Mouse (Mus musculus) olfactory bulb, adult 2 months (tissue): Measurements from ENCODE around the gene Tmem63b.

ENCODE experiments used
- CTCF ChIP-seq: fragments of 200-500 bp; IDR thresholded peaks from 2 replicates; pipeline ENCODE4 v1.5.1; 2012; ENCODE audit warnings: low read depth, mild to moderate bottlenecking, low read length, moderate library complexity; ENCODE audit not compliant: insufficient read depth
- POLR2A ChIP-seq: fragments of 200-500 bp; IDR thresholded peaks from 2 replicates; pipeline ENCODE4 v1.6.1; 2012; ENCODE audit warnings: mild to moderate bottlenecking, low read depth, low read length, moderate library complexity; ENCODE audit not compliant: insufficient read depth

DNA sequence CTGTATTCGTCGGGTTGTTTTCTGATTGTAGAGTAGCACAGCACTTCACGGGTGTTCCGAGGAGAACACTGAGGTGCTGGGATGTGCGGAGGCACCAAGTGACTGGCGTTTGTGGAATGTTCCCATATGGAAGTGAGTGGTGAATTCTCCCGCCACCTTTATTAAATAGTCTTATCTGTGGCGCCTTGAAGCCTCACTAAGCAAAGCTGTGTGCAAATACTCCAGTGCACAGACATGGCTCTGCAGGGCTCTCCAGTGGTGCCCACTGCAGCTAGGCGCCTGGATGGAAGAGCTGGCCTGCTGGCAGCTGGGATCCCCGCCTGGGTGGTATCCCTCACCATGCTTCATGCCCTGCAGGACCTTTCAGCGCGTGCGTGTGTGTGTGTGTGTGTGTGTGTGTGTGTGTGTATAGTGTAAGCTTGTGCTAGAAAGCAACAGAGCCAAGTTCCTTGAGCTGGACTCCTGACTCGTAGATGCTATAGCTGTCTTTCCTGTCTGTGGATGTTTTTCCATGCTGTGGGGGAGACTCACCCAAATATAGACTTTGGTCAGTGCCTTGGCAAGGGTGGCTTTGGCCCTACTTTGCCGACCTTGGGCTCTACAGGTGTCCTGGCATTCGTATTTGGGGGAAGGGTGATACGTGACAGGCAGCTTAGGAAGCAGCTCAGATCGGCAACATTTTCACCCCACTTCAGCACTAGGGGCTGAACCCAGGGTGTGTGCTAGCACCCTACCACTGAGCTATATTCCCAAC is 7.3 kb upstream of the Tmem63b start:
- no peak for TF ChIP-seq POLR2A
- no peak for TF ChIP-seq CTCF
